Mouse (Mus musculus): ENCODE results near the gene Slc9a9.

DNA sequence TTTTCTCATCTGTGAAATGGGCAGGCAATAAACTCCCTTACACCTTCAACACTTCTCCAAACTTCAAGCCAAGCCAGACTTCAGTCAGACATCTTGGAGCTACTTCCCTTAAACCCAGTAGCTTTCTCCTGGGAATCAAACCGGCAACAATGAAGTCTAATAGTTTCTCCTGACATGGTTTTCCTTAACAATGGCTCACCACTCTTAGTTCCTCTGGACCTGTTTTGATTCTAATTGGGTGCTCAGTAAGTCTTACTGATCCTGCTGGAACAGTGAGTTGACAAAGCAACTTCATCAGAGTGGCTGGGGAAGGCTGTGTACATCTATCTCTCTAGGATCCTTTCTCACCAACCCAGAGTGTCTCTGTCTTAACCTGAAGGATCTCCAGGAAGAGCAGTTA is 5.0 kb downstream of the Slc9a9 start:
- TF ChIP-seq CTCF (IDR thresholded peaks at IDR 0.05; ENCODE audit: low read depth) (no peak), EP300 (IDR thresholded peaks at IDR 0.05; ENCODE audit: low read depth) (no peak)
